Mouse (Mus musculus) forebrain, embryonic 11.5 days (tissue): ENCODE measurements around the gene Mthfd1l. TPM values are rescaled to one million over a fixed set of nuclear protein-coding genes. Genes with fewer than 3 reads are reported as not detected.
"Not testable (repeated sequence)": the region's sequence is repeated elsewhere in the genome, so short reads cannot be mapped to it uniquely, and the experiment has no call there.

Experiments used
- ATAC-seq: fragments of 200-750 bp; cut with Nextera tagmentation; replicated peaks from 2 replicates; pipeline ENCODE4 v1.8.0; 2017; ENCODE audit warnings: moderate TSS enrichment; ENCODE audit not compliant: low FRiP score
- DNase-seq: peaks from one replicate; pipeline ENCODE4 v3.0.0-alpha.2; 2017; ENCODE audit warnings: low spot score
- H3K27ac ChIP-seq: fragments of 300-500 bp; sonication (generic); 2 replicates; pipeline ENCODE4 v1.5.1; 2014; ENCODE audit warnings: low read depth, low read length
- H3K27me3 ChIP-seq: fragments of 300-500 bp; sonication (generic); 2 replicates; pipeline ENCODE4 v1.6.1; 2014; ENCODE audit warnings: mild to moderate bottlenecking, low read length, mixed read lengths; ENCODE audit not compliant: control insufficient read depth, insufficient read depth
- H3K36me3 ChIP-seq: fragments of 300-500 bp; sonication (generic); 2 replicates; pipeline ENCODE4 v1.6.1; 2014; ENCODE audit warnings: mild to moderate bottlenecking, low read length, moderate library complexity, mixed read lengths; ENCODE audit not compliant: control insufficient read depth, insufficient read depth
- H3K4me1 ChIP-seq: fragments of 300-500 bp; sonication (generic); replicated peaks from 2 replicates; pipeline ENCODE4 v1.6.1; 2014; ENCODE audit warnings: low read length, mixed read lengths; ENCODE audit not compliant: control insufficient read depth, insufficient read depth
- H3K4me2 ChIP-seq: fragments of 300-500 bp; sonication (generic); 2 replicates; pipeline ENCODE4 v1.6.1; 2014; ENCODE audit warnings: low read depth, mild to moderate bottlenecking, low read length, moderate library complexity, mixed read lengths; ENCODE audit not compliant: severe bottlenecking
- H3K4me3 ChIP-seq: fragments of 300-500 bp; sonication (generic); 2 replicates; pipeline ENCODE4 v1.5.1; 2014; ENCODE audit warnings: low read depth, low read length
- H3K9ac ChIP-seq: fragments of 300-500 bp; sonication (generic); 2 replicates; pipeline ENCODE4 v1.6.1; 2014; ENCODE audit warnings: low read length
- H3K9me3 ChIP-seq: fragments of 300-500 bp; sonication (generic); 2 replicates; pipeline ENCODE4 v1.6.1; 2016; ENCODE audit warnings: low read length, mixed read lengths; ENCODE audit not compliant: control insufficient read depth
- WGBS: fragments of 180-500 bp; shearing (Covaris S2); extraction: QIAGEN DNeasy Blood & Tissue Kit; methylation state at CpG from one replicate; pipeline ENCODE4 v1.1.7; 2014; 5-methylcytosine and 5-hydroxymethylcytosine counted together
- polyA plus RNA-seq: library from polyadenylated mRNA; unstranded; fragments of >200 nt; fragmentation: Nextera tagmentation; extraction: Ambion mirVana; gene quantifications from 2 replicates; pipeline ENCODE4 v1.2.1, GENCODE M21; 2014

Gene Mthfd1l
- polyA plus RNA-seq, 1 experiment from 2014 or later = 16.6 TPM

GRCm38 (mm10) chr10:4188614-4189402, 215.9 kb downstream of the Mthfd1l start:
- WGBS = 88% methylated on average over 18 of the region's 18 CpGs
- ATAC-seq (no peak), DNase-seq (no peak)
- H3K4me1 ChIP-seq = no peaks in the 10 kb centered on the region
- H3K4me2 ChIP-seq = no peak overlapping the region
- H3K9me3 ChIP-seq = no peaks in the 10 kb centered on the region
- H3K9ac ChIP-seq = no peak overlapping the region
- no peak overlapping the region for H3K27ac ChIP-seq
- H3K27me3 ChIP-seq = no peaks in the 10 kb centered on the region
- no peak overlapping the region for H3K4me3 ChIP-seq
- no peaks in the 10 kb centered on the region for H3K36me3 ChIP-seq

DNA sequence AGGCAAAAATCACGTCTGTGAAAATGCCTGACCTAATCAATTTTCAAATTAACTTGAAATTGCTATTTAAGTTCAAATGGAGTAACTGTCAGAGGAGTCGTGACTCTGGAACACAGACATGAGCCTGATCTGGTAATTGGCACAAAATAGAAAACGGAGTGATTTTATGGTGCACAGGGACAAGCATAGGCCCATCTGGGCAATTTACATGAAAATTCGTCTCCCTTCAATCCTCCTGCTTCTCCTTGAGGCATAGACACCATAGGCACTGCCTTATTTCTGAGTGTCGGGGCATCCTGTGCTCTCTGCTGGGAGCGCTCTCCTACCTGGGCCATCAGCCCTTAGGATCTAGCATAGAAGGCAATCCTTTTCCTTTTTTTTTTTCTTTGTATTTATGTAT, 216.5 kb downstream of the Mthfd1l start:
- H3K9me3 ChIP-seq = no peaks in the 10 kb centered on the region
- no peak overlapping the region for H3K4me2 ChIP-seq
- no peak overlapping the region for H3K27ac ChIP-seq
- H3K4me1 ChIP-seq = no peaks in the 10 kb centered on the region
- 85% methylated on average over 6 of the region's 6 CpGs for WGBS
- H3K36me3 ChIP-seq = no peaks in the 10 kb centered on the region
- H3K9ac ChIP-seq = no peak overlapping the region
- ATAC-seq = no peak
- DNase-seq = no peak
- no peaks in the 10 kb centered on the region for H3K27me3 ChIP-seq
- H3K4me3 ChIP-seq = no peak overlapping the region

GRCm38 (mm10) chr10:4198978-4199377, 226.1 kb downstream of the Mthfd1l start:
- no peak for ATAC-seq
- 88% methylated on average over 6 of the region's 6 CpGs for WGBS

DNA sequence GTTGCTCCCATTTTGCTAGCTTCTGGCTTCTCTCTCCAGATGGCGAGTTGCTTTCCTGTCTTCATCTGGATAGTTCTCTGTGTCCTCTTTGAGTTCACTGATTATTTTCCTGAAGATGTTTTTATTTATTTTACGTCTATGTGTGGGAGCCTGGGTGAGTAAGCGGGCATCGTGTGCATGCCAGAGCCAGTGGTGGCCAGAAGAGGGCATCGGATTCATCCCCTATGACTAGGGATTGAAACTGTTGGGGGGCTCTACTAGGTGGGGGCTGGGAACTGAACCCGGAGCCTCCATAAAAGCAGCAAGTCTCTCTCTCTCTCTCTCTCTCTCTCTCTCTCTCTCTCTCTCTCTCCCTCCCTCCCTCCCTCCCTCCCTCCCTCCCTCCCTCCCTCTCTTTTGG, 227.0 kb downstream of the Mthfd1l start:
- no peaks in the 10 kb centered on the region for H3K9me3 ChIP-seq
- H3K27me3 ChIP-seq = no peaks in the 10 kb centered on the region
- no peak overlapping the region for H3K4me3 ChIP-seq
- H3K4me1 ChIP-seq = no peaks in the 10 kb centered on the region
- no peak overlapping the region for H3K9ac ChIP-seq
- no peaks in the 10 kb centered on the region for H3K36me3 ChIP-seq
- ATAC-seq (no peak), DNase-seq (no peak)
- WGBS = 87% methylated on average over 6 of the region's 6 CpGs
- no peak overlapping the region for H3K27ac ChIP-seq
- no peak overlapping the region for H3K4me2 ChIP-seq

More at GRCm38 (mm10) chr10:4198978-4199377, 226.1 kb downstream of the Mthfd1l start:
- Histone ChIP-seq H3K36me3 (no peaks in the 10 kb centered on the region), H3K4me1 (no peaks in the 10 kb centered on the region), H3K9me3 (no peaks in the 10 kb centered on the region), H3K27ac (no peak overlapping the region), H3K27me3 (no peaks in the 10 kb centered on the region), H3K9ac (no peak overlapping the region), H3K4me2 (no peak overlapping the region), H3K4me3 (no peak overlapping the region)
- DNase-seq = no peak

- 84% methylated on average over 5 of the region's 5 CpGs for WGBS
- no peak for ATAC-seq
- Histone ChIP-seq H3K36me3 (no peaks in the 10 kb centered on the region), H3K27ac (no peak overlapping the region), H3K9ac (no peak overlapping the region), H3K4me3 (no peak overlapping the region), H3K4me1 (no peaks in the 10 kb centered on the region), H3K9me3 (no peaks in the 10 kb centered on the region), H3K4me2 (no peak overlapping the region), H3K27me3 (no peaks in the 10 kb centered on the region)
- no peak for DNase-seq
These were observed 227.7 kb downstream of the Mthfd1l start for GRCm38 (mm10) chr10:4200546-4201104.

- no peaks in the 10 kb centered on the region for H3K4me1 ChIP-seq
- WGBS = 92% methylated on average over 4 of the region's 4 CpGs
- ATAC-seq (no peak), DNase-seq (no peak)
- H3K27me3 ChIP-seq = no peaks in the 10 kb centered on the region
- H3K27ac ChIP-seq = no peak overlapping the region
- H3K36me3 ChIP-seq = no peaks in the 10 kb centered on the region
- H3K9me3 ChIP-seq = no peaks in the 10 kb centered on the region
- no peak overlapping the region for H3K4me3 ChIP-seq
- no peak overlapping the region for H3K4me2 ChIP-seq
- no peak overlapping the region for H3K9ac ChIP-seq
These were observed 228.2 kb downstream of the Mthfd1l start for GRCm38 (mm10) chr10:4201141-4201540.

DNA sequence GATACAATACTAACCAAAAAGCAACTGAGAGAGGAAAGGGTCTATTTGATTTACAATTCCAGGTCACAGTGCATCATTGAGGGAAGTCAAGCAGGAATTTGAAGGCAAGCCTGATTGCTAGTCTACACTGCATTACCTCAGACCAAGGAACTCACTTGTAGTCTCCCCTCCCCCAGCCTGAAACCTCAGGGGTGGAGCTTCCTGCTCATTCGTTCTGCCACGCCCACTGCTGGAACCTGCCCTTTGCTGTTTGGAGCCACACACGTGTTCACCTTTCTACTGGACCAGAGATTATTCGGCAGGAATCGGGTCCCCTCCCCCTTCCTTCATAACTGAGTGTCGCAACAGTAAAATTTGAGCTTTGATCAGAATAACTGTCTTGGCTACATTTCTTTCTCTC, 230.7 kb downstream of the Mthfd1l start:
- 65% methylated on average over 5 of the region's 6 CpGs for WGBS
- ATAC-seq, H3K27ac ChIP-seq: not testable (repeated sequence)

DNA sequence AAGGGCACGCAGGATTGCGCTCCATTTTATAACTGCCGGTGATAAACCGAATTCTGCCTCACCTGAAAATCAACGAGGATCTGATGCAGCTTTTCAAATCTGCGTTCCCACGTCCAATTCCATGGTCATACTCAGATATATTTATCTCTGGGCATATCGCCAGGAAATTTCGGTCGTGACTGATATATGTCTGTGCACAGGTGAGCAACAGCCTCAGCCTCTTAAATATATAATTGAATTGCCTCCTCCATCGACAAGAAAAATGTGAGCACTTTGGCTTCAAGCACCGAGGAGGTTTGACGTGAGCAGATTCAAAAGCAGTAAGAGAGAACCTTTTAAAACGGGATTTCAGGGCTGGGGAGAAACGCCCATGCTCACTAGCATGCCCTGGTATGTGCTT, 236.1 kb downstream of the Mthfd1l start:
- Histone ChIP-seq H3K9me3 (no peaks in the 10 kb centered on the region), H3K4me2 (no peak overlapping the region), H3K4me1 (no peaks in the 10 kb centered on the region), H3K36me3 (no peaks in the 10 kb centered on the region), H3K4me3 (no peak overlapping the region), H3K27ac (no peak overlapping the region), H3K9ac (no peak overlapping the region), H3K27me3 (no peaks in the 10 kb centered on the region)
- ATAC-seq (no peak), DNase-seq (no peak)
- WGBS = 91% methylated on average over 15 of the region's 15 CpGs

More for the DNA sequence above, 230.7 kb downstream of the Mthfd1l start:
- not testable (repeated sequence) for DNase-seq, H3K9me3 ChIP-seq, H3K9ac ChIP-seq, H3K4me2 ChIP-seq, H3K4me3 ChIP-seq, H3K27me3 ChIP-seq, H3K4me1 ChIP-seq, H3K36me3 ChIP-seq
